Mouse (Mus musculus) liver, postnatal 0 days (tissue): ENCODE data around the gene Arhgef2. TPM values are rescaled to one million over a fixed set of nuclear protein-coding genes. Genes with fewer than 3 reads are reported as not detected.

Experiments
- ATAC-seq: fragments of 200-750 bp; cut with Nextera tagmentation; 2 replicates; pipeline ENCODE4 v1.8.0; 2017; ENCODE audit warnings: mild to moderate bottlenecking, moderate library complexity
- DNase-seq: peaks from one replicate; pipeline ENCODE4 v3.0.0-alpha.2; 2016
- H3K27ac ChIP-seq: fragments of 300-500 bp; sonication (generic); 2 replicates; pipeline ENCODE4 v1.5.1; 2014; ENCODE audit warnings: antibody characterized with exemption, moderate library complexity, mild to moderate bottlenecking, low read depth
- H3K27me3 ChIP-seq: fragments of 300-500 bp; sonication (generic); 2 replicates; pipeline ENCODE4 v1.6.1; 2014; ENCODE audit warnings: low read length, control low read depth, mixed read lengths; ENCODE audit not compliant: insufficient read depth
- H3K36me3 ChIP-seq: fragments of 300-500 bp; sonication (generic); replicated peaks from 2 replicates; pipeline ENCODE4 v1.6.1; 2014; ENCODE audit warnings: mild to moderate bottlenecking, control low read depth, low read length, moderate library complexity, mixed read lengths; ENCODE audit not compliant: insufficient read depth
- H3K4me1 ChIP-seq: fragments of 300-500 bp; sonication (generic); 2 replicates; pipeline ENCODE4 v1.6.1; 2014; ENCODE audit warnings: antibody characterized with exemption, mild to moderate bottlenecking, control low read depth; ENCODE audit not compliant: insufficient read depth
- H3K4me2 ChIP-seq: fragments of 300-500 bp; sonication (generic); 2 replicates; pipeline ENCODE4 v1.6.1; 2014; ENCODE audit warnings: low read depth, mild to moderate bottlenecking, low read length, moderate library complexity, mixed read lengths
- H3K4me3 ChIP-seq: fragments of 300-500 bp; sonication (generic); 2 replicates; pipeline ENCODE4 v1.5.1; 2014; ENCODE audit warnings: low read depth, low read length
- H3K9ac ChIP-seq: fragments of 300-500 bp; sonication (generic); replicated peaks from 2 replicates; pipeline ENCODE4 v1.6.1; 2014; ENCODE audit warnings: mild to moderate bottlenecking, moderate library complexity
- H3K9me3 ChIP-seq: fragments of 300-500 bp; sonication (generic); 2 replicates; pipeline ENCODE4 v1.6.1; 2016; ENCODE audit warnings: mild to moderate bottlenecking, control low read depth, low read length, mixed read lengths
- CTCF ChIP-seq: sonication (generic); IDR thresholded peaks from 2 replicates; pipeline ENCODE4 v1.5.1; 2016; ENCODE audit warnings: antibody characterized with exemption, low read depth
- EP300 ChIP-seq: IDR thresholded peaks from 2 replicates; pipeline ENCODE4 v1.6.1; 2016; ENCODE audit warnings: antibody characterized with exemption, low read depth, mild to moderate bottlenecking
- WGBS: fragments of 180-500 bp; shearing (Covaris S2); extraction: QIAGEN DNeasy Blood & Tissue Kit; methylation state at CpG from one replicate; pipeline ENCODE4 v1.1.7; 2014; ENCODE audit not compliant: insufficient replicate concordance; 5-methylcytosine and 5-hydroxymethylcytosine counted together
- polyA plus RNA-seq: library from polyadenylated mRNA; unstranded; fragments of >200 nt; fragmentation: Nextera tagmentation; extraction: Ambion mirVana; gene quantifications from 2 replicates; pipeline ENCODE4 v1.2.1, GENCODE M21; 2015

Gene Arhgef2
- polyA plus RNA-seq, 1 experiment from 2014 or later: 13.7 TPM

- 67% methylated on average over 14 of the region's 14 CpGs for WGBS
- TF ChIP-seq EP300 (no peak), CTCF (no peak)
- H3K36me3 ChIP-seq: peaks cover 37% of the 10 kb centered on the region
- no peak overlapping the region for H3K4me3 ChIP-seq
- H3K9me3 ChIP-seq: no peaks in the 10 kb centered on the region
- H3K4me2 ChIP-seq: no peak overlapping the region
- peak; percentile 35; the same call in 1 of the 2 replicates for ATAC-seq
- no peak overlapping the region for H3K27ac ChIP-seq
- DNase-seq: no peak
- 0 out of 2 replicates have a peak, but pooled peaks cover 3% of the 10 kb centered on the region for H3K4me1 ChIP-seq
- H3K27me3 ChIP-seq: no peaks in the 10 kb centered on the region
- no peak overlapping the region for H3K9ac ChIP-seq
Measured at GRCm38 (mm10) chr3:88647779-88648413, 42.1 kb downstream of the Arhgef2 start.

GRCm38 (mm10) chr3:88648452-88649168 lies 42.8 kb downstream of the Arhgef2 start:
- H3K9me3 ChIP-seq: no peaks in the 10 kb centered on the region
- H3K9ac ChIP-seq: no peak overlapping the region
- no peak overlapping the region for H3K4me3 ChIP-seq
- TF ChIP-seq EP300: no peak
- no peak for TF ChIP-seq CTCF
- 88% methylated on average over 12 of the region's 12 CpGs for WGBS
- peaks cover 30% of the 10 kb centered on the region for H3K36me3 ChIP-seq
- no peak for DNase-seq
- no peaks in the 10 kb centered on the region for H3K27me3 ChIP-seq
- 0 out of 2 replicates have a peak, but pooled peaks cover 3% of the 10 kb centered on the region for H3K4me1 ChIP-seq
- no peak overlapping the region for H3K4me2 ChIP-seq
- no peak for ATAC-seq
- H3K27ac ChIP-seq: no peak overlapping the region

GRCm38 (mm10) chr3:88649186-88649585 lies 43.4 kb downstream of the Arhgef2 start:
- Histone ChIP-seq H3K4me3 (no peak overlapping the region), H3K9me3 (no peaks in the 10 kb centered on the region), H3K27ac (no peak overlapping the region), H3K36me3 (peaks cover 24% of the 10 kb centered on the region), H3K9ac (no peak overlapping the region), H3K4me2 (no peak overlapping the region), H3K27me3 (no peaks in the 10 kb centered on the region), H3K4me1 (0 out of 2 replicates have a peak, but pooled peaks cover 3% of the 10 kb centered on the region)
- TF ChIP-seq EP300 (no peak), CTCF (no peak)
- DNase-seq (no peak), ATAC-seq (no peak)
- 74% methylated on average over 10 of the region's 10 CpGs for WGBS

- 0 out of 2 replicates have a peak, but pooled peaks cover 3% of the 10 kb centered on the region for H3K4me1 ChIP-seq
- no peak overlapping the region for H3K4me3 ChIP-seq
- ATAC-seq: no peak
- H3K4me2 ChIP-seq: no peak overlapping the region
- WGBS: 84% methylated on average over 13 of the region's 13 CpGs
- H3K9ac ChIP-seq: no peak overlapping the region
- H3K36me3 ChIP-seq: peaks cover 21% of the 10 kb centered on the region
- H3K27me3 ChIP-seq: no peaks in the 10 kb centered on the region
- TF ChIP-seq EP300 (no peak), CTCF (no peak)
- no peaks in the 10 kb centered on the region for H3K9me3 ChIP-seq
- DNase-seq: no peak
- no peak overlapping the region for H3K27ac ChIP-seq
Measured at GRCm38 (mm10) chr3:88649967-88650366, 44.2 kb downstream of the Arhgef2 start.

DNA sequence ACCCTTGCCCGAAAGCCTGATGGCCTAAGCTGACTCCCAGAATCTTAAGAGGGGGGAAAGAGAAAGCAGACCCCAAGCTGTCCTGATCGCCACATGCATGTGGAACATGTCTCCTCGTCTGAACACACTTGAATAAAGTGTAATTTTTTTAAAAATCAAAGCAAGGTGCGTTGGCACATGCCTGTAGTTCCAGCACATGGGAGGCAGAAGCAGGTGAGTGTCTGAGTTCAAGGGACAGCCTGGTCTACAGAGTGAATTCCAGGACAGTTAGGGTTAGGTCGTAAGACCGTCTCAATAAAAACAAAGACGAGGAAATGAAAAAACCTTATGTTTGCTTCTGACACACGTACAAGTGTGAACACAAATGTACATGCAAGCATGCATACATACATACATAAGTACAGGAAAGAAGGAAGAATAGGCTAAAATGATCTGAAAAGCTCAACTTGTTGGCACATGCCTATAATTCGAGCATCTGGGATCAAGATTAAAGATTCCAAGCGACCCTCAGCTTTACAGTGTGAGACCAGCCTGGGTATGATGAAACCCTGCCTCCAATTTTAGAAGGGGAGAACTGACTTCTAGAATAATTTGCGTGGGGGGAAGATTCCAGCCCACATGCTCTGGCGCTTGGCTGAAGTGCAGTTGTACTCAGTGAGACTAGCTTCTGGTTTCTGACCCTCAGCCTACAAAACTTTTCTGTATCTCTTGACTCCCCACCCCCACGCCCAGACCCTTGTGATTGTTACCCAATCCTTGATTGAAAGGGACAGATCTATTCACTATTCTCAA lies 45.1 kb downstream of the Arhgef2 start:
- 52% methylated on average over 13 of the region's 13 CpGs for WGBS
- peaks cover 15% of the 10 kb centered on the region for H3K36me3 ChIP-seq
- ATAC-seq: no peak

More for the DNA sequence above, 45.1 kb downstream of the Arhgef2 start:
- H3K9me3 ChIP-seq: no peaks in the 10 kb centered on the region
- no peak overlapping the region for H3K4me3 ChIP-seq
- H3K4me2 ChIP-seq: no peak overlapping the region
- DNase-seq: no peak
- TF ChIP-seq CTCF (no peak), EP300 (no peak)
- H3K27me3 ChIP-seq: no peaks in the 10 kb centered on the region
- H3K9ac ChIP-seq: no peak overlapping the region
- no peak overlapping the region for H3K27ac ChIP-seq
- H3K4me1 ChIP-seq: 0 out of 2 replicates have a peak, but pooled peaks cover 3% of the 10 kb centered on the region
